Mouse (Mus musculus) right cerebral cortex, postnatal 14 days (tissue): ENCODE measurements around the gene Tmem44.
"Not testable (repeated sequence)": the region's sequence is repeated elsewhere in the genome, so short reads cannot be mapped to it uniquely, and the experiment has no call there.

ENCODE experiments used
- DNase-seq: peaks from one replicate; pipeline ENCODE4 v3.0.0; 2022

The Tmem44 gene

DNA sequence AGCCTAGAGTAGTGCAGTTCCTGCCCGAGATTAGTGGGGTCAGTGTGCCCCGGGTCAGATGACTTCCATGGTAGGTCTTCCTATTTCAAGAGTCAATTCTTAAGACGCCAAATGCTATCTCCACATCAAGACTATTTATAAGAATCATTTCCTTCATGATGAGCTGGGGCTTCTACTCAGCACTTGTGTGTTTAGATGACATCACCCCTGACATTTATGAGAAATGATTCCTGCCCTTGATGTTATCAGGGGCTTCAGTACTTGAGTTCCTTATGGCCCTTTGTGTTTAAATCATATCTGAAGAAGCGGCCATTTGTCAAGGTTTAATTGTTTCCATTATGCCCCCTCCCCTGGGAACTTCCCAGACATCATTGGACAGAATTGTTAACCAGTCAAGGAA, 58.9 kb downstream of the Tmem44 start:
- no peak for DNase-seq

DNA sequence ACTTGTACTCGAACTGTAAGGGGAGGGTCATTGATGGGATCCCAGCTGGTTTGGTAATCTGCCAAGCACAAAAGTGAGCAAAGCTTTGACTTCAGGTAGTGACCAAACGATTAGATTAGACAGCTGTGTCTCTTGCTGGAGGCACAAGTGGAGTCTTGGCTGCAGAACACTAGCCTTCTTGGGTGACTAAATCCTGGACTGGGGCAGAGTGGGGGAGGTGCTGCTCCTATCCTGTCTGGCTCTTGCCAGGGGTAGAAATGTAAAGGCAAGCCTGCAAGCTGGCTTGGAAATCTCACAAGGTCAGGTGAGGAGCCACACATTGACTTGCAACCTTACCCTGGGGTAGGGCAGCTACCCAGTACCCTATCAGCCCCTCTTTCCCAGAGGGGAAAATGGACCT, 59.9 kb downstream of the Tmem44 start:
- no peak for DNase-seq

DNA sequence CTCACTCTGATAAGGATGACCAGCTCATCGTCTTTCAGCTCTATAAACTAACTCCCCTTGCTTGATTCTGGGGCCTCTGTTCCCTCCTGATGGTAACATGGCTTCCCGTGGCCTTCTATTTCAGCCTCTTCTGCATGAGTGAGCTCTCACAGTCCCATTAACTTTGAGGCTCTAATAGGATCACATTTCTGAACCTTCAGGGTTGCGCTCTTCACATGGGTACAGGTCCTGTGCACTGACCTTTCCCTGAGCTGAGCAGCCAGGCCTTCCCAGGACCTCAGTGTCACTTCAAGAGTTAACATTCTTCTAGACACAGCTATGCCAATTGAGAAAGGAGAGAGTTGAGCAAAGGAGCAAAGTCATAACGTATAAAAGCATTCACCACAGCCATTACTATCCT, 60.3 kb downstream of the Tmem44 start:
- DNase-seq = no peak

DNA sequence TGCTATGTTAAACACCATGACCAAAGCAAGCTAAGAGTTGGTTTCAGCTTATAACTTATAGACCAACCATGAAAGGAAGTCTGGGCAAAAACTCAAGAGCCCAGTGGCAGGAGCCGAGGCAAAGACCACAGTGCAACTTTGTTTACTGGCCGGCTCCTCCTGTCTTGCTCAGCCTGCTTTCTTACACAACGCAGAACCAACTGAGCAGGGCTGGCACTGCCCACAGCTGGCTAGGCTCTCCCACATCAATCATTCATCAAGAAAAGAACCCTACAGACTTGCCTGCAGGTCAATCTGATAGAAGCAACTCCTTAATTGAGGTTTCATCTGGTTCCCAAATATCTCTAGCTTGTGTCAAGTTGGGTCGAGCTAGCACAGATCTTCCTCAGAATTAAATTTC, 61.0 kb downstream of the Tmem44 start:
- DNase-seq = no peak

DNA sequence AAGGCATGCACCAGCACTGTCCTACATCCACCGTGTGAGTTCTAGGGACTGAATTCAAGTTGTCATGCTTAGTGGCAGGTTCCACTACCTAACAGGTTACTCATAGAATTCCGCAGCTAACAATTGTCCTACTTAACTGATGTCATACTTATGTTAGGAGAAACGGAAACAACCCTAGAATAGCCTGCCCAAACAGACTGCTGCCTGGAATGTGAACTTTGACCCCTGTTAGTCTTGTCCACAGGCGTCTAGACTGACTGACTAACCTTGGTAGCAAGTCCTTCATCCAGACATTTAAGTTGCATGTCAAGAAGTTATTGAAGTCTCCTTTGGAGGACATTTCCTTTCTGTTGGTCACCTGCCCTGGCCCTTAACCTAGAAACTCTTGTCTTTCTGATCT, 64.1 kb downstream of the Tmem44 start:
- no peak for DNase-seq

DNA sequence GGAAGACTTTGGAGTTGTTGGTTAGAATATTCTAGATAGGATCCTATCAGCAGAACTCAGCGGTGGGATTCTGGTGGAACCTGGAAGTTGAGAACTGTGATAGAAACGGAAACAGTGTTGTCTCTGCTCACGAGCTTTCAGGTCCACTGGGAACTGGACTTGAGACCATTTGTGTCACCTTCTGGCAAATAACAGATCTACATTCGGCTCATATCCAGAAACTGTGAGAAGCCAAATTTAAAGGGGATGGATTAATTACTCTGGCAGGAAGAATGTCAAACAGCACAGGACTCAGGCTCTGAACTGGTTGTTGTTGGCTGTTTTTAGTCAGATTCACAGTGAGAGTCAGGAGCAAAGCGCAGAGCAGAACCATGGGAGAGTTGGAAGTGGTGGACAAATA, 72.9 kb downstream of the Tmem44 start:
- DNase-seq = no peak

DNA sequence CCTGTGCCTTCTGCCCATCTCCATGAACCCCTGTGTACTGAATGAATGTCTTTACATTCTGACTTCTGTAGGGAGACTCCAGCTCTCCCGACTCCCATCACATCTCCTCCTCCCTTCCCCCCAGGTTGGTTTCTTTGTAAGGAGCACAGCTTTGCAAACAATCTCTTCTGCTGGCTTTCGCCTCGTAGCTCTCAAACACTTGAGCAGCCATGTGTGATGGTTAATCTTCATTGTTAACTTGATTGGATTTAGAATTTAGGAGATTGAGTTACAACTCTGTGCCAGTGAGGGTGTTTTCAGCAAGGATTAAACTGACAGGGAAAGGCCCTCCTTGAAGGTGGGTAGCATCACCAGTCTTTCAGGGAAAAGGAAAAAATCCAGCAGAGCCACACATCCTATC, 73.6 kb downstream of the Tmem44 start:
- DNase-seq = no peak

DNA sequence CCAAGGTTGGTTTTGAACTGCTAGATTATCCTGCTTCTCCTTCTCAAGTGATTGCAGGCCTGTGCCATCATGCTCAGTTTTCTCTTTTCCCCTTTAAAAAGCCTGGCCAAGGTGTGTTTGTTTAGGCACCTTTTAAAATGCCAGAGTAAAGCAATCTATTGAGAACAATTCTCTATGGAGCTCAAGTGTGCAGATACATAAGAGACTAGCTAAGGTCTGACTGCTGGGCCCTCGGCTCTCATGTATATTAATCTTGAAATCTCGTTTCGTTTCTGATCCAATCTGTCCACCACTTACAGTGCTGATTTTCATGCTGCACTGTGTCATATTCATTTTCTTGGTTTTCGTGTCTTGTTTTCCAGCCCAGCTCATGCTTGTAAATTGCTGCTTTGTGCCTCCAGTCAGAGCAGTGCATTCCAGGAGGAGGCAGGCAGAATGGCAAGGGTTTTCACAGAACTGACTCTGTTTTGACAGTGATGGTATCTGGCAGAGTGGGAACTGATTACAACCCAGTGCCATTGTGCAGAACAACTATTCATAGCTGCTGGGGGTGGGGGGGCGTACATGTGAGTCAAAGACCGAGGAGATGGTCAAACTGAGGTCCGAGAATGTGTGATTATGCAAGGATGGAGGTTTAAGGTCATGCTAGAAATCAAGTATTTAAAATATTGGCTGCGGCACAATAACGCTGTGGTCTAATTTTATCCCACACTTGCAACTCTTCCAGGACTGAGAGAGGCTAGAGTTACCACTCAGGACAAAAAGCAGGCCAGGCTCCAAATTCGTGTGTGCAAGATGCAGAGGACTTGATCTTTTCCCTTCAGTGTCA, 74.8 kb downstream of the Tmem44 start:
- no peak for DNase-seq

DNA sequence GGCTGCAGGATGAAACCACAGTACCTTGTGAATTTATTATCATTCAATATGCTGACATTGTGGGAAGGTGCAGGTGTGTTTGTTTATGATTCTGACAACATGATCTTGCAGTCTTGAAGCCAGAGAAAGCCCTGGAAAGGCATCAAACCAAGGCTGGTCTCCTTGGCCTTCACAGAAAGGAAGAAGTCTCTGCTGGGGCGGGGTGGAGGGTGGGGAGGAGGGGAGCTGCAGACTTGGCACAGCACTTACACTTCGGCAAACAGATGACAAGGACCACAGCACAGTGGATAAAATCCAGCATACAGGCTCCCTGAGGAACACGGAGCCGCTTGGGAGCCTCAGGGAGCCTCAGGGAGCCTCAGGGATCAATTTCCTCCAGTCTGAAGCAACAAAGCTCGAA, 78.2 kb downstream of the Tmem44 start:
- DNase-seq = no peak

DNA sequence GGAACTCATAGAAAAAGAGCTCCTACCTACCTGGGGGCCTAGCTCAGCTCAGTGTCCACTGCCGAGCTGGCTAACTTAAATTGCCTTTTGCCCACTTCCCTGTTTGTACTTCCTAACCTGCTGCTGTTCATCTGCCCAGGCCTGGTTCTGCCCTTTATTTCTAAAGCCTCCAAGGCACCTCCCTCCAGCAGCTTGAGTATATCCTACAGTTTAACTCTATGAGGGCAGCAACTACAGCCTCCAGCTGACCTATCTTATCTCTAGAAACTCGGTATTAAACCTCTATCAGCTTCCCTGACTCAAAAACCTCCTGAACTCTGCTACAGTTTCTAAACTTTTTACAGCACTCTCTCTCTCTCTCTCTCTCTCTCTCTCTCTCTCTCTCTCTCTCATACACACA, 78.7 kb downstream of the Tmem44 start:
- no peak for DNase-seq

DNA sequence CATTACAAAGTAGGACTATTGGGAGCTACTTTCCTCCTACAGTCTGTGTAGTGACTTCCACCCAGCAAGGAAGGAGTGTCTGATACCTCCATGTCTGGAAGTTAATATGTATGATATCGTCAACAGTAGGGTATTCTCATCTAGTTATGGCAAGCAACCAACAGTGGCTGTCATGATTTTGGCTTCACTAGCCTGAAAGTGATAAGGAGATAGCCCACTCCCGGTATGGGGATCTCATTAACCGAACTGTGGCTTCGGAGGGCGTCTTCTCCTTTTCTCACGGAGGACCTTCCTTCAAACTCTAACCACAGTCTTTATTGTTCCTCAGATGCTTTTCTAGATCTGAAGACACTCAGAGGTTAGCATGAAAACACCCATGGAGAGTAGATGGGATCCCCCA, 81.7 kb downstream of the Tmem44 start:
- no peak for DNase-seq

DNA sequence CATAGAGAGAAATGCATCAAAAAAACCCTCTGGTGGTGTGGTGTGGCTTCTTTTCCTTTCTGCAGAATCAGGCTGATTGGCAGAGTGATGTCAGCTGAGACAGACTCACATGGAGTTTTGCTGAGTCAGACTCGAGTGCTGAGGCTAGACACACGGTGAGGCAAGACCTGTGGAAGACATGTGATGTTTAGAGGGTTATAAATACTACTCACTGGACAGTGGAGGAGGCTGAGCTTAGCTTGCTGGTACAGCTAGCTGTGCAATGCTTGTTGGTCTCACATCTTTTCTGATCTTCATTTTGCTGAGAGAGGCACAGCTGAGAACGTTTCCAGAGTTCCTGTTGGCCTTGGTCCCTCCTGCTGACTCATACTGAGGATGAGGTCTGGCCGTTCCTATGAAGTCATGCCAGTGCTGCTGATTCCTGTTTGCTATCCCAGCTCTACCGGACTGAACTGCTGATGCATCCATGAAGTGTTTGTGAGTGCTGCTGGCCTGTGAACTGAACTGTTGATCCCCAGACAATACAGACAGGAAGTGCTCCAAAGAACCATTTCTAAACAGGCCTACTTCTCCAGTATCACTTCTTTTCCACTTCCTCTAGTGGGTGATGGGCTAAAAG, 84.9 kb downstream of the Tmem44 start:
- DNase-seq = no peak

DNA sequence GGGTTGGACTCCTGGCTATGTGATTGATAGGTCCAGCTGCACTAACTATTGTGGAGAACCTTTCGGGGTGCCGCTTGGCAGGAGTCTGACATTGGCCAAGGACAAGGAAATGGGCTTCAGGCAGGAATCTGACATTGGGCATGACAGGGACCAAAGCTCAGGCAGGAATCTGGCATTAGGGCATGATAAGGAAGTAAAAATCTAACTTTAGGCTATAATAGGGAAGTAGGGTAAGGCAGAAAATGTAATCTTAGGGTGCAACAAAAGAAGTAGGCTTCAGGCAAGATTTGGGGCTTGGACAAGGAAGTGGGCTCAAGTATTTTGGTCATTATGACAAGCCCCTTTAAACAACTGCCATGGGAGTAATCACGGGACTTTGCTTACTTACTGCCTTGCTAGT, 85.9 kb downstream of the Tmem44 start:
- not testable (repeated sequence) for DNase-seq
